Mouse (Mus musculus) ES-CJ7 (cell line): ENCODE data around the gene Rccd1.

Experiments used
- DNase-seq: peaks from one replicate; pipeline ENCODE4 v3.0.0; 2011; ENCODE audit warnings: low read depth, low spot score

Gene Rccd1

DNA sequence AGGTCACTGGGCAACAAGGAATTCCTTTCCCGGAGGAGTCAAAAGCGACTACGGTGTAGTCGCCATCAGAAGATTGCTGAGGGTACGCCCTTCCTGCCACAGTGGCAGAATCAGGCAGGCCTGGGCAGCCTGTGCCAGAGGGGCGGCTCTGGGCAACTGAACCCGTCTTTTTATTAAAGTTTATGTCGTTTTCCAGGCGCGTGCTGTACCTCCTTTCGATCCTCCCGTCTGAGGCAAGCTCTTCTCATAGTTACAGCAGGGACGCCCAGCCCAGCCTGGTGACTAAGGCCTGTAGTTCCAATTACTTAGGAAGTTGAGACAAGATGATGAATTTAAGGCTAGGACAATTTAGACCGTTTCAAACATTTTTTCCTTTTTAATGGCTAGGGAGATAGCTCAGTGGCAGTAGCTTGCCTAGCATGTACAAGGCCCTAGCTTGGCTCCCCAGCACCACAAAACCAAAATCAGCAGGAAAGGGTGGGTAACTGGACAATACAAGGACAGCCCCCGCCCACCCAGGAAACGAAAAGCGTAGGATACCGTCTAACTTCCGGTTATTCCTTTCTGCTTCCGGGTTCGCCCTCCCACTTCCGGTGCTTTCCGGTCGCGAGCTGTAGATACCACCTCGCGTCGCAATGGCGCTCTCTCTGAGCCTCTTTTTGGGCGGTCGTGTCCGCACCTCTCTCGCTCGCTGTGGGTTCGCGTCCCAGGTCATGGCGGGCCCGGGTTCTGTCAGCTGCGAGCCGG, 63.5 kb downstream of the Rccd1 start, which contains the start of gene Ngrn:
Ngrn (plus strand) TSS at position 591 of the 747 bp plus-strand sequence.
- DNase-seq = peak; percentile 87

DNA sequence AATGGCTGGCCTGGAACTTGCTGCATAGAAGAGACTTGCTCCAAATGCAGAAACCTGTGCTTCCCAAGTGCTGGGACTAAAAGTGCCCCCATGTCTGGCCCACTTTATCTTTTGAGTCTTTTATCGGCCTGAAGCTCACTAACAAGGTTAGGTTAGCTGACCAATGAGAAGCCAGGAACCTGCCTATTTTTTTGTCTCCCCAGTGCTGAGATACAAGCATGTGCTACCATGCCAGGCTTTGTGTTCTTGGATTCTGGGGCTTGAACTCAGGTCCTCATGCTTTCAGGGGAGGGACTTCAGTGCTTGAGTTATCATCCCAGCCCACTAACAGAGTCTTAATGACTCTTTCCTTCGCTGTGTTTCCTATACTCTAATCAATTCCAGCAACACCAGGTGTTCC, 66.5 kb downstream of the Rccd1 start:
- no peak for DNase-seq

DNA sequence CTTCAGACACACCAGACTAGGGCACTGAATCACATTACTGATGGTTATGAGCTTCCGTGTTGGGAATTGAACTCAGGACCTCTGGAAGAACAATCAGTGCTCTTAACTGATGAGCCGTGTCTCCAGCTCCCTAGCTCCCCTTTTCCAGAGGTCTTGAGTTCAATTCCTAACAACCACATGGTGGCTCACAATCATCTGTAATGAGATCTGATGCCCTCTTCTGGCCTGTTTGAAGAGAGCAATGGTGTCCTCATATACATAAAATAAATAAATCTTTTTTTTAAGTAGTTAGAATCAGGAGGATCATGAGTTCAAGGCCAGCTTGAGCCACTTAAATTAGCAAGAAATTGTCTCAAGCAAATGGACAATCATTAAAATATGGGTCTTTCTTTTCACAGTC, 68.3 kb downstream of the Rccd1 start:
- peak; percentile 37 for DNase-seq

DNA sequence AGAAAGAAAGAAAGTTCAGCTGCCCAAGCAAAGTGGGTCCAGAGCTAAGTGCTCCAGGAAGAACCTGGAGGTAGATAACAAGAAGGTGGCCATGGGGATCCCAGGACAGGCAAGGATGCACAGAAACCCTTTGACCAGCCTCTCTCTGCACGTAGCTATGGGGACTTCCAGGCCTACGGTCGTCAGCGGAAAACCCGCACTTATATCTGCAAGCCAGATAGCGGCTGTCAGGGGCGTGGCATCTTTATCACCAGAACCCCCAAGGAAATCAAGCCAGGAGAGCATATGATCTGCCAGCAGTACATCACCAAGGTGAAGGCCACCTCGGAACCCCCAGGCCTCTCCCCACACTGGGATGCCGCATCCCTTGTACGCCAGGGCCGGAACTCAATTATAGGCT, 71.4 kb downstream of the Rccd1 start:
- DNase-seq = no peak

DNA sequence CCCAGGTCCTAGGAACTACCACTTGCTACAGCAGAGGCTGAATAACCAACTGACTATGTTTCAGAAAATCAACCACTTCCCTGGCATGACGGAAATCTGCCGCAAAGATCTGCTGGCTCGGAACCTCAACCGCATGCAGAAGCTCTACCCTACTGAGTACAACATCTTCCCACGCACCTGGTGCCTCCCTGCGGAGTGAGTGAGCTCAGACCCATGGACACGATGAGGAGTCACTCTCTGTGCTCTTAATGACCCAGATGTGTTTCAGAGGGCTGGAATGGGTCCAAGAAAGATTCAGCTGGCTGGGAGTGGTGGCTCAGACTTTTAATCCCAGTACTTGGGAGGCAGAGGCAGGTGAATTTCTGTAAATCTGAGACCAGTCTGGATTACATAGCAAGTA, 71.8 kb downstream of the Rccd1 start:
- no peak for DNase-seq

DNA sequence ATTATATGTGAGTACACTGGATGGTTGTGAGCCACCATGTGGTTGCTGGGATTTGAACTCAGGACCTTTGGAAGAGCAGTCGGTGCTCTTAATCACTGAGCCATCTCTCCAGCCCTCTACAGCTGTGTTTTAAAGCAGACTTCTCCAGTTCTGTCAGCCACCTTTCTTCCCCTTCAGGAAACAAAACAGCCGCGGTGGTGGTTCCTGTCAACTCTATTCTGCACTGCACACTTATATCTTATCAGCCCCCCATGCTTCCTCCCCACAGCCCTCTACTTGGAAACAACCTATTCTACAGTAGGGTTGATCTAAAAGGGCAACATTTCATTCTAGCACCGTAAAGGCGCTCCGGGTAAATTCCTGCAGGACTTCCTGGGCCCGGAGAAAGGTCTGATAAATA, 77.4 kb downstream of the Rccd1 start:
- no peak for DNase-seq

DNA sequence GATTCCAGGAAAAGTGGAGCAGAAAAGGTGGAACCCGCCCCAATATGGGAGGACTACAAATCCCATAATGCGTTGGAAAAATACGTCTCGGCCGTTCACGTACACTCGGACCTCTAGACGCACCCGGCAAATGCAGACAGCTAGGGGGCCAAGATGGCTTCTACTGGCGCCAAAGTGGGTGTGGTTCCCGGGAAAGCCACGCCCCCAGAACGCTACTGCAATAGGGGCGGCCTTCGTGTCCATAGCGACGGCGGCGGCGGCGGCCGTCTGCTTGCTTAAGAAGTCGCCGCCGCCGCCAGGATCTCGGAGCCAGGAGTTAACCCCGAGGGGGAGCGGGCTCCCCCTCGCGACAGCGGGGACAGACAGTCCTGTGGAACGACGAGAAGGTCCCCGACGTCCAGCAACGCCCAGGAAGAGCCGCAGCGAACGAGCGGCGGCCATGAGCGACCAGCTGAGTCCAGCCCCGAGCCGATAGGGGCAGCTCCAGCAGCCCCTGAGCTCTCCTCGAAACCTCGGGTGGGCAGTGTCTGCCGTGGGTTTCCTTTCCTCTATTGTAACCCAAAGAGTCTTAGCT, 78.0 kb downstream of the Rccd1 start, which contains the start of gene Ttll13:
Ttll13 (plus strand) TSS at position 229 of the 574 bp plus-strand sequence.
- peak; percentile 99 for DNase-seq

DNA sequence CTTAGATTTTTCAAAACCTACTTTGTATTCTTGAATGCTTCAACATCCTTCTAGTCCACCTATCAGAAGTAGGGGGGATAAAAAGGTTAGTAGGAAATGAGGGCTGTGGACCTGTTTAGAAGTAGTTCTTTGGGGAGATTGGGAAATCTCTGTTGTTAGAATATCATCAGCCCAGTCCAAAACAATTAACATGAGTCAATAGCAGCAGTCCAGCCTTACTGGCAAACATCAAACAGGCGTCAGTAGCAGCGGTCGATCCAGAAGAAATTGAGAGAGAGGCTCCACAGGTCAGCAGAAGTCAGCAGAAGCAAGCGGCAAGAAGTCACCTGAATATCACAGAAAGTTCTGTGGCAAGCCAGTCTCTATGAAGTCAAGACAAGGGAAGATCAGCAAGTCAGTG, 79.4 kb downstream of the Rccd1 start:
- DNase-seq = no peak
